Mouse (Mus musculus) layer of hippocampus, postnatal 36 days (tissue): ENCODE measurements around the gene Rnf11. TPM values are rescaled to one million over a fixed set of nuclear protein-coding genes. Genes with fewer than 3 reads are reported as not detected.

Source experiments
- DNase-seq, 2 experiments: peaks; one replicate each; pipeline ENCODE4 v3.0.0; 2022
- total RNA-seq, 2 experiments: library from RNA; stranded (reverse); gene quantifications; 2 replicates each; pipeline ENCODE4 v1.2.3; 2021

Gene Rnf11
- total RNA-seq: 100 to 1,000 TPM; 181 to 188 TPM

DNA sequence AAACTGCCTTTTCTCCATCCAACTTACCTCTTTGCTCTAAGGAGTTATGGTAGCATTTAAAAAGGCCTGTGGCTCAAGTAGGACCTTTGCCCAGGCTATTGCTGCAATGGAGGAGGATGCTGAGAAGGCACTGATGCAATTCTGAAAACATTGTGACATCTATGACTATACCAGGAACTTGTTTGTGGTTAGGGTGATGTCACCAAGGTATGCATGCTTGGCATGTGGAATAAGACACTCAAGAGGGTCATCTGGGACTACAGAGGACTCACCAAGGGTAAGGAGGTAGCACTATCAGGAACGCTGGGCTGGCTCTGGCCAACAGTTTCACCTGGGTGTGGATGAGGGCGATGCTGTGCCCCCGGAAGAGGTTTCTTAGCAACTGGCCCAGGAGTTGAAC lies at the start of gene Rnf11:
TSS of gene Rnf11 (minus strand) at position 108 of the 400 bp plus-strand sequence.
- DNase-seq: no peak

DNA sequence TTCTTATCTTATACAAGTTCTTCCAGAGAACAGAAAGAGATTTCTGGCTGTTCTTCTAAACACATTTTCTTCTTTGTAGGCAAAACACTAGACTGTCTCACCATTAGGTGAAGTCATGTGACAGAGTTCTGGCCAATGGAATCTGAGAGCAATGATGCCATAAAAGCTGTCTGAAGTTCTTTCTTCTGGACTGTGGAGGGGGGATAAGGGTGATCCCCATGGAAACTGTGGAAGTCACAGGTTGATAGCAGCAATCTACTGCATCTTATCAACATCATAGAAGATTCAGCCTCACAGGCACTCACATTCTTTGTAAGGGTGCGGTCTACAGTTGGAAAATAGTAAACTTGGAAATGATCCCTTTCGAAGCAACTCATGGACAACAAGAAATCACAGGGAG lies 46.6 kb upstream of the Rnf11 start, which contains the start of gene 4930522H14Rik:
TSS of gene 4930522H14Rik (minus strand) at position 187 of the 400 bp plus-strand sequence.
- DNase-seq: no peak

DNA sequence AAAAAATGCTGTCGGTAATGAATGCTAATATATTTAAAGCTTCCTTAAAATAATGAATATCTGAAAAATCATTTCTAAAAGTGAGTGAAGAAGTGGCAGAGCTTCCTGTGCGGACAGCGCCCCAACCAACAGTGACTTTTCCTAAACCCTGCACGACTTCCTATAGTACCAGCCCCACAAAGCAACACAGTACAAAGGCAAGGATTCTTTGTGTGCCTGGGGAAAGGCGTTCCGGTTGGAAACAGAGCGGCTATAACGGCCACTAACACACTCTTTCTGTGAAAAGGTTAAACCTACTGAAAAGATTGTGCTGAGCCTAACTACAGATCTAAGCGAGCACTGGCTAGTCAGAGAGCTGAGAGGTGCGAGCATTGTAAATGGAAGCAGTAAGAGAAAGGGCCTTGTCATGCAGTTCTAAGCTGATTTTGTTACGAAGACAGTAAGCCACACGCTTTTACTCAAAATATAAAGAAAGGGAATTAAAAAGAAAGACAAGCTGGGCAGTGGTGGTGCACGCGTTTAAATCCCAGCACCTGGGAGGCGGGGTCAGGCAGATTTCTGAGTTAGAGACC lies 45.8 kb upstream of the Rnf11 start:
- no peak for DNase-seq

DNA sequence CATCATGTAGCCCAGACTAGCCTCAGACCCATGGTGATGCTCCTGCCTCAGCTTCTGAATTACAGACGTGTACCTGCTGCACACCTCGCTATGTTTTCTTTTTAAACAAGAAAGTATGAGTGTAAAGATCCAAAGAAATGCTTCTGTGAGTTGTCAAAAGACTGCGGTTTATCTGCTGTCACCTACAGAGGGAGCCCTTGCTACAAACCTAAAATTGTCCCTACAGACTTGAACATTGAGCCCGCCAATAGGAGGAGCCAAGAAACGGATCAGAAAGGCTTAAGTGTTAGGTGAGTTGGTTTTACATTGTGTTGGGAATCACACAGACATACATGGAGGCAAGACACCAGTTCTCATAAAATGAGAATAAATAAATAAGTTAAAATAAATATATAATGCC lies 20.4 kb upstream of the Rnf11 start:
- DNase-seq: peak; percentile 23 to 26

DNA sequence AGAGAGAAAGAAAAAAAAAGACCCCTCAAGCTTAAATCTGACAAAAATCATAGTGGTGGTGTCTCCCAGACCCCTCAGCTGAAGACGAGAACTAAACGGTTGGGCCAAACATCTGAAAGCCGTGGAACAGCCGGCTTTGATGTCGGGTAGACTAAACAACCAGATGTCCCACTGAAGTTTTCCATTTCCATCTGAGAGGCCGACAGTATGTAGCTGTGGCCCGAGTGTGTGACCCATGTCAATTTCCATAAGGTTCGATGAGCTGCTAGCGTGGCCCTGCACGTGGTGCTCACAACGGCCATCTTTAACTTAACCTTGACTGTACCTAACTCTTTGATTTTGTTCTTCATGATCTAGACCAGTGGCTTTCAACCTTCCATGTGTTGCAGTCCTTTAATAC lies 13.9 kb upstream of the Rnf11 start:
- no peak for DNase-seq

DNA sequence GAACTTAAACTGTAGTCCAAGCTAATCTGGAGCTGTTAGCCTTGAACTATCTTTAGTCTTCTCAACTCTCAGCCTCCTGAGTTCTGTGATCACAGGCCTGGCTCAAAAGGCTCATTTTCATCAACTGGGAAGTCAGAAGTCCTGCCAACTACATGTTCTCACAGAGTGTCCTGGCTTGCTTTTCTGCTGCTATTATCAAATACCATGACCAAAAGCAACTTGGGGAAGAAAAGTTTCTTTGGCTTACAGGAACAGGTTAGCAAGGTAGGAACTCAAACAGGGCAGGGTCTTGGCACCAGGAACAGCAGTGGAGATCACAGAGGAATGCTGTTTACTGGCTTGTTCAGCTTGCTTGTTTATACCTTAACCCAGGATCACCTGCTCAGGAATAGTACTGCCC lies 9.1 kb upstream of the Rnf11 start:
- DNase-seq: no peak

DNA sequence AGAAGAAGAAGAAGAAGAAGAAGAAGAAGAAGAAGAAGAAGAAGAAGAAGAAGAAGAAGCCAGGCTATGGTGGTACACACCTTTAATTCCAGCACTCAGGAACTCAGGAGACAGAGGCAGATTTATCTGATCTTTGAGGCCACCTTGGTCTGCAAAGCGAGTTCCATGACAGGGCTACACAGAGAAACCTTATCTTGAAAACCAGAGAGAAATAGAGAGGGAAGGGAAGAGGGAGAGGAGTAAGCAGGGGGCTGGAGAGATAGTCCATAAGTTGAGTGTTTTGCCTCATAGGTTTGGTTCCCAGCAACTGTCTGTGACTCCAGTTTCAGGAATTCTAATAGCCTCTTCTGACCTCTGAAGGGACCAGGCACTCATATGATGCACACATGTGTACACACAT lies 4.3 kb upstream of the Rnf11 start:
- DNase-seq: no peak

DNA sequence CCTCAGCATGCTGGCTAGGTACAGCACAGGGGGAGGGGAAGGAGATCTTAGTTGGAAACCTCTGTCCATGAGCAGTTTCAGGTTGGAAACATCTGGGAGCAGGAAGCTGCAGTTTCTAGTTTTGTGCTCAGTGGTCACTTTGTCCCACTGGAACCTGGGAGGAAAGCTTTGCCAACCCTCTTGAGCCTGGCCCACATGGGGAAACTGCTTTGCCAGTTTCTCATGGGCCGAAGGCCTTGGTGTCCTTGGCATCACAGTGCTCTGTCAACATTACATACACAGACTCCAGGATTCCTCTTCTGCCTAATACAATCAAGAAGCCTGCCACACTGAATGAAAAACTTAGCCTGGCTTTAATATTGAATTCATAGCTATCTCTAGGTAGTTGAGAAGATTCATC lies 1.8 kb downstream of the Rnf11 start:
- DNase-seq: no peak

DNA sequence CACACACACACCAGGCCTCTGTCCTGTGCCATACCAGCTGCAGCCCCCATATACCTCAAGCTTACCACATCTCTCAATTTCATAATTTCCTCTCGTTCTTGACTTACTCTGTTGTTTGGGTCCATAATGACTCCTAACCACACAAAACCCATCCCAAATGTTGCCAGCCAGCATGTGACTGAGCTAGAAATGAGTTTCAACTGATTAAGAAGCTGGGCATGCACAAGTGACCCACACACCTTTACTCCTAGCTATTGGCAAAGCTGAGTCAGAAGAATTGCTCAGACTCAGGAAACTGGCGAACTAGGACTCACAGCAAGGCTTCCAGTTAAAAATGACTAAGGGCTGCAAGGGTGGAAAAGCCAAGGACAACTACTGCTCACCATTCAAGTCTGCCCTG lies 3.1 kb downstream of the Rnf11 start:
- no peak for DNase-seq

DNA sequence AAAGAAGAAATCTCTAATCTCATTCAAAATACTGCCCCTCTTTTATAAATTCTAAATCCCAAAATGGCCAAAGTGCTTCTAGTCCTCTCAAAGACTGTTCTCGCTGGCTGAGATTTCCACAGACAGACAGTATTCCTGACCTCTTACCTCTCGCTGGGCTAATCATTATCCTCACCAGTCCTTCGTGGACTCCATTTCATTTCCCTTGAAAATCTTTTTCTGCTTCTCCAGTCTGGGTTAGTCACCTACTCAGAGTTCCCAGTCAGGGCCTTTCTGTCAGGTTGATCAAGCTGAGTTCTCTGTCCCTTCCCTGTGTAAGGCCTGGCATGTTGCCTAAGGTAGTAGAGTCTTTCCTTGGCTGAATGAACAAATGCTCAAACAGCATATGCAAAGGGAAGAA lies 7.1 kb downstream of the Rnf11 start:
- no peak for DNase-seq

DNA sequence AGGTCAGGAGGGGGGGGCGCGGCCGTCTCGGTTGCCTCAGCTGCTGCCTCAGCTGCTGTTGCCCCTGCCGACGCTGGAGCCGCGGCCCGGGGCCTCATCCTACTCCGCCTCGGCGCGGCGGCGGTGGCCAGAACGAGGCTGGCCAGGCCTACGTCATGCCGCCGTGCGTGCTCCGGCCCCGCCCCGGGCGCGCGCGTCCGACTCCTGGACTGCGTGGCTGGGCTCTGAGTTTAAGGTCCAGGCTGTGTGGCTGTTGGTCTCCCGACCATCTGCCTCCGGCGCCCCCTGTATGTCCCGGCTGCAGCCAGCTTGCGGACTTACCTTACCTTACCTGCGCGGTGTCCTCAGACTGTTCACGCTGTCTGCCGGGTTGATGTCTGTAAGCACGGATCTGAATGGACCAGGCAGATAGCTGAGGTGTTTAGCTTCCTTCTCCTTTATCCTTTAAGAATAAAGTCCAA lies 7.9 kb downstream of the Rnf11 start:
- DNase-seq: peak; percentile 87 to 89

DNA sequence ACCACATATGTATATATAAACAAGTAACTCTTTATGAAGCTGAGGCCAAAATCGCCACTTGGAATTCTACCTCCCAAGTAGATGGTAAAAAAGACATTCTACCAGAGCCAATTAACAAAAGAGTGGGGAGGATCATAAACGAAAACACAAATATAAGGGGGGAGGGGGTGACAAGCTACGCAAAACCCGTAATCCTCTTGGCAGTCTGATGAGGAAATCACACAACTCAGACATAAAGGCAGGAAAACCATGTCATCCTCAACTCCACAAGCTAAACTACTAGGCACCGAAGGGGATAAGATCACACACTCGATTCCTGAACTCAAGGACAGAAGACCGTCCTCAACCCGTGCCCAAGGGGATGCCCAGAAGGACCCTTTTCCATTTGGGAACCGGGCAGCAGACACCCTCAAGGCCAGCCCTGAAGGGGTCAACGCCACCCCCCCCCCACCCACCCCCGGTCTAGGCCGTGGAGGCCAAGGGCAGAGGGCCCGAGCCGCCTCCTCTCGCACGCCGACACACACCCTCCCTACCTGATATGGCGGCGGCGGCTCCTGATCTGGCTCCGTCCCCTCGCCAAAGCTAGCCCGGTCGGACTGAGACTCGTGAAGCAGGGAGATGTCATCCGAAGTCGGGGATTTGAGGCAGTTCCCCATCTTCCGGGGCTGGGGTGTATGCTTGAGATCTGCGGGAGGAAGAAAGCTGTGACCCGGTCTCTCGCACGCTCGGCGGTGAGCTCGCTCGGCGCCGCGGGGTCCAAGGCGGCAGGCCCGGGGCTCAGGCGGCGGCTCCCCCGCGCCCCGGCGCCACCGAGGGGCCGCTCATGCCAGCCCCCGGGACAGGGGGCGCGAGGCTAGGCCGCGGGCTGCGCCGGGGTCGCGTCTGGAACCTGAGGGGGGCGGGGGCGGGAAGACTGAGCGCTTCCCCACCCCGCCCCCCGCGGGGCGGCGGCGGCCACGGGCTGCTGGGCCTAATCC lies 8.7 kb downstream of the Rnf11 start:
- peak; percentile 41 to 42 for DNase-seq

DNA sequence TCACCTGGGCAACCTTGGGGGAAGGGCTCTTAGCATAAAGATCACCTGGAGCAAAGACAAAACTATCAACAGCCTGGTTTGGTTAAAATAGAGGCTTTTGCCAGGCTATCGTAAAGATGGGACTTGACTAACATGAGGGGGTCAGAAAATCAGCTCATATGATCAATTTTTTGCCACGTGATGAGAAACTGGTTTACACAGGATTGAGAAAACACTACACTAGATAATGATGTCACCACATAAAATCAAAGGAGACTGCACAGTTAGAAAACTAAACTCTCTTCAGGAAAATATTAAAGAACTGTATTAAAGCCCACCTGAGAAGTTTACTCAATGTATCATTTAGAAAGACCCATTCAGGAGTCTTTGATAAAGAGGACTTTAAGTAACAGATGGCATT lies 9.4 kb downstream of the Rnf11 start:
- DNase-seq: no peak

DNA sequence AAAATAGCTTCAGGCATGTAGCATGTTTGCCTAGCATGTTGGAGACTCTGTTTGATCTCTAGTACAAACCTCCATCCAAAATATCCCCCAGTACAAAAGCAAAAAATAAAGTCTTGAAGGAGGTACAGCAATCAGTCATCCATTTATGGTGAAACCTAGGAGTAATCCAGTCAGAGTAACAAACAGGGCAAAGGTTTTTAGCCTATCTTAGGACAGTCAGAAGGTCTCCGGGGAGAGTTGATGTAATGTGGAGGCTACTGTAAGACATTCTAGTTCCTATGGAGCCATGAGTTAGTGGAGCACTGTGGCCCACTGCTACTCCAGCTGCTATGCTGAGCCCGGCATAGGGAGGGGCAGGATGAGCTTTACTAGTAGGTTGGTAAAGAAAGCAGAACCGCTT lies 12.0 kb downstream of the Rnf11 start:
- DNase-seq: no peak

DNA sequence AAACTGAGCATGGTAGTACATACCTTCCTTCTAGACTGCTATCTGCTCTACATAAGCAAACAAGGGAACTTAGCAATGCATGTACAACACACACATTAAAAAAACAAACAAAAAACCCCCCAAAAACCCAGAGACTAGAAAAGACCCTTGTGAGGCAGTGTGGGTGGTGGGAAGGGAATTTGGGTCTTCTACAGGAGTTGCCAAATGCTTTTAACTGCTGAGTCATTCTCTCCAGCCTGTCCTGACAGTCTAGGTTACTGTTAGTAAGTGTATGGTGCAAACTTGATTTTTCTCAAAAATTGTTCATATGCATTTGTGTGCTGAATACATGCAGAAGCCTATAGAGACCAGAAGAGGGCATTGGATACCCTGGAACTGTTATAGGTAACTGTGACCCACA lies 12.9 kb downstream of the Rnf11 start:
- no peak for DNase-seq

DNA sequence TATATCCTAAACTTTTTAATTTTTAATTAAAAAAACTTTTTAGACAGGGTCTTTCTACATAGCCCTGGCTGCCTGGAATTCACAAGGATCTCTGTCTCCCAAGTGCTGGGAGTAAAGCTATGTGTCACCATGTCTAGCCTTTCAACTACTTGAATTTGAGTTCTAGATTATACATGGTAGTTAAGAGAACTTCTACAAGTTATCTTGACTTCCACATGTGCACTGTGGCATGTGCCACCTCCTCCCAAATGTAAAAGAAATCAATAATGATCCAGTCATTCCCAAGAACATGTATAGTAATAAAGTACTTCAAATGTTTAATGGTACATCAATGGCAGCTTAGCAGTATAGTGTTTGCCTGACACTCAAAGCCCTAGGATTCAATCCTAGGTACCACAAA lies 16.8 kb downstream of the Rnf11 start:
- no peak for DNase-seq

DNA sequence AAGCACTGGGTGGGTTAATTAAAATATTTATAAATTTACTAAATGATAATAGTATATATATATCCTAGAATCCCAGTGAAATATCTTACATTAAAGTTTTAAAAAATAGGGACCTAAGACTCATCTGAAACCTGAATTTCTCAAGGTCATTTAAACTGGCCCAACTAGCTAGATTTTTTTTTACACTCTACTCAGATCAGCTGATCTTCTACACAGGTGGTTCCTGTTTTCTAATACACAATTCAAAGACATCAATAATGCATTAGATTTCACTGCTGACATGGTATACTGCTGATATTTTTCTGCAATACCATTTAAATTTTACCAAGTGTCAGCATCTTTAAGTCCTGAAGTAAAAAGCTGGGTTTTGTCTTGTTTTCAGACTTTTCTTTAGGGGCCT lies 20.6 kb downstream of the Rnf11 start:
- no peak for DNase-seq

DNA sequence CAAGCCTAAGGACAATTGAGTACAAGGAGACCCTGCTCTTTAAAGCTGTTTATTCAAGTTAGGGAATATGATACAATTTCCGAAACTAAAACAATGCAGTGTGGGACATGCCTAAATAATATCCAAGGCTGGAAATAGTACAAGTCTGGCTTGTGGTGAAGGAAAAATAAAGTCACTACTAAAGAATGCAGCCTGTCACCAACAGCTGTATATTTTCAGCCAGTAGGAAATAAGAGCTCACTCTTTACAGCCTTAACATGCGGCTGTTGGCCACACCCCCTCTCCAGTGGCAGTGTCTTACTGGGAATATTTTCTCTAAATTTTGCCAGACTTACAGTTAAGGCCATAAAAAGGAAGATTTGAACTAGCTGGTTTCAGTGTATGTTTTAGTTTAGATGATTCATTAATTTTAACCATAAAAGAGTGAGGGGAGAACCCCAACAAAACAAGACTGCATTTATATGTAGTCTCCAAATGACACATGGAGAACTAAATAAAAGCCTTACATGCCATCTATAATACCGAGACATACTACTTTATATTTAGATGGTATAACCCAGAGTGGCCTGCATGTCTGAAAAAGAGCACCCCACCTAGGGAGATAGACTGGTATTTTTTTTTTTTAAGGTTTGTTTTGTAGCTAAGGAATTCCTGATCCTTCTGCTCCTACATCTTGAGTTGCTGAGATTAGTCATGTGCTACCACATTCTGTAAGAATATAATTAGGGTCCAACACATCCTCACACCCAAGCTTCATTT lies 23.9 kb downstream of the Rnf11 start:
- no peak for DNase-seq

DNA sequence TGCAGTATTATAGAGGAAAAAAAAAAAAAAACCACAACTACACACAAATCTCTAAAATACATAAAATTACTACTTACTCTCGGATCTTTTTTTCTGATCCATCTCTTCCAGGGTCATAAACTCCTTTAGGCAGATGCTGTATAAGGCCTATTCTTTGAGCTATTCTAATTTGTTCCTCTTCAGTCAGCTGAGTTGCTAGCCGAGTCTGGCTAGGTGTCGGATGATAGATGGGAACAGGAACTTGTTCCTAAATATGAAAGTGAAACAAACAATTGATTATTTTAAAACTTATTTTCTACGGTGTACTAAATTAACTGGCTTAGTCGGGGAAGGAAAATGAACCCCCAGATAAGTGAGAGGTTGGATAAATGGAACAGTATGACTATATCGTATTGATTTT lies 27.7 kb downstream of the Rnf11 start:
- no peak for DNase-seq

DNA sequence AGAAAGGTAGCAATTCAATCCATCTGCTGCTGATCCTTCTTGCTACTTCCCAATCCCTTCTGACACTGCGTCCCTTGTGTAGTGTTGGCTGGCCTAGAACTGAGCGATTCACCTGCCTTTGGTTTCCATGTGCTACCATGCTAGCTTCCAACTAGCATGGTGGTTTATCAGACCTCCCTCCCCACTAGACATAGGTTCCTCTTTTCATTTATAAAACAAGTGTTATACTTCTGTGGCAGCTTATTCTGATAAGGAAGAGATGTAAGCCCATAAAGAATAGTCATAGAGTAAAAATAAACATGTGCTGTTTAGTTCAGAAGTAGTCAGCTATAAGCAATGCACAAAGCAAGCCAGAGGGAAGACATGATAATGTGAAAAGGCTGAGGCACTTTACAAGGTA lies 36.0 kb downstream of the Rnf11 start:
- DNase-seq: no peak

DNA sequence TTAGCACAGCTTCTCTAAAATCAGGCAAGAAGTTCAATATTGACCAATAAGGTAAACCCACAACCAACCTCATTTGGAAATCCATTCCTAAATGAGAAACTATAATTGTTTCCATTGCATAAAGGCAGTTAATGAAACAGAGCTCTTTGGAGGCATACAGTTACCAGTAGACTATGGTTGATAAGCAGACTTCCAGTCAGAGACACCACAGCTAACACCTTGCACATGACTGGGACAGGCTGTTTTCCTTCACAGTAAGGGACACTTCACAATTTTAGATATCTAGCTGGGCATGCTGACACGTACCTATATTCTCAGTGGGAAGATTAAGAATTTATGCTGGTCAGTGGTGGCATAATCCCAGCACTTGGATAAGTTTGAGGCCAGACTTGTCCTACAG lies 38.6 kb downstream of the Rnf11 start:
- no peak for DNase-seq

DNA sequence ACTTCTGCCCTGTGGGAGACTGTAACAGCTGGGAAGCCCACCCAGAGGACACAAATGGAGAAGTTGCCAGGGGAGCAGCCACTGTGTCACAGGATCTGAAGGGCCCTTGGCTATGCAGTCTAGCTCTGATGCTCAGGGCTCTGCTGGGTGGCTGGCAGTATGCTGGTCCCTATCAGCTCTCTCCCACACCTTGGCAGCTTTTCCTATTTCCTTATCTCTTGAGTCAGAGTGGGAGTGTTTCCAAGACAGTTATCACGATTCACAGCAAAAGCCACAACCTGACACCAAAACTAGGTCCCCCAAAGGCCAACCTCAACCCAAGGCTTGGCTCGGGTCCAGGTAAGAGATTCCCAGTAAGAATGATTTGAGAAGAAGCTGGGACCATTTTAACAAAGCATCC lies 39.1 kb downstream of the Rnf11 start:
- DNase-seq: no peak

DNA sequence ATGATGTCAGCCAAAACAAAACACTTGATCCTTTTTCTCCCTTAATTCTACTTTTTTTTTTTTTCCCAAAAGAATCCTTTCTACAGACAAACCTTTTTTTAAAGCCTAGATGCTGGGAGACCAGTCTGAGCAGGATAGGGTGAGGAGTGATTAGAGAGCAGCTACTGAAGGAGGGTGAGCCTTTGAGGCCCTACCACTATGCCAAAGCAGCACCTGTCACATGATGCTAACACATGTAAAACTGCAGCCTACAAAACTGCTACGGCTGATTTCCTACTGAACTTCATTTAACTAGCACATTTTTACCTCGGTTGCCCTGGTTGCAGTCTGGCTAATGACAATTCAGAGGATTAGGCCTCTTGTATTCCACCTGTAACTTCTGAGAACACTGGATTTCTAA lies 39.6 kb downstream of the Rnf11 start:
- DNase-seq: no peak
